Mouse (Mus musculus): ENCODE data around the gene Ephx1.

DNA sequence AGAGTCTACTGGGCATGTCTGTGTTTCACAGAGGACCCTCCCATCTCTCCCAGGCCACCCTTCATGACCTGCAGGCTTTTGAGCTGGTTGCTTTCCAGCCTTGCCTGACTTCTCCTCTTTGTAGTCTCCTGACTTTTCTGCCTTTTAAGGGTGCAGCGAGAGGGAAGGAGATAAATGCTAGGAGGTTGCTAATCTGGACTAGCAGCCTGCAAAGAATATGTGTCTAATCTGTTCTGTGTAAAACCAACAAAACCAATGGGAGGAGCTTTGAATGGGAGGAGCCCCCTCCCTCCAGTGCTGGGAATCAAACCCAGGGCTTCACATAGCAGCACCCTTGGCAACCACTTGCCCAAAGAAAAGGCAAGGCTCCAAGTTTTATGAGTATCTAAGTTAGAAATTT lies 47.6 kb upstream of the Ephx1 start:
- no peak for TF ChIP-seq POLR2A (IDR thresholded peaks at IDR 0.05; ENCODE audit: low read depth, low read length)
- TF ChIP-seq CTCF (IDR thresholded peaks at IDR 0.05; ENCODE audit: borderline replicate concordance, insufficient read depth, low read length) = no peak

Measured in embryonic fibroblast, embryonic 13.5 days (primary cell).